Mouse (Mus musculus) MEL (cell line): Measurements from ENCODE around the gene Mrgpra9. TPM values are rescaled to one million over a fixed set of nuclear protein-coding genes. Genes with fewer than 3 reads are reported as not detected.

Experiments
- DNase-seq: peaks from one replicate; pipeline ENCODE4 v3.0.0; 2011; ENCODE audit warnings: low read depth, low spot score
- H3K27ac ChIP-seq: 2 replicates; pipeline ENCODE4 v1.5.1; 2012; ENCODE audit warnings: low read depth, mild to moderate bottlenecking, control low read depth, low read length, moderate library complexity; ENCODE audit not compliant: control insufficient read depth
- H3K27me3 ChIP-seq, 2 experiments: fragments of 150-350 bp in 1 of 2; sonication (generic) in 1 of 2; 2 replicates each; pipeline ENCODE4 v1.6.1; 2012; ENCODE audit warnings: low read length in 2 of 2, mild to moderate bottlenecking in 2 of 2, improper control_type of control experiment in 1 of 2, moderate library complexity in 1 of 2; ENCODE audit not compliant: insufficient read depth in 2 of 2, control insufficient read depth in 1 of 2
- H3K36me3 ChIP-seq, 2 experiments: 2 replicates each; pipeline ENCODE4 v1.6.1; 2012 to 2014; ENCODE audit warnings: low read length in 2 of 2, improper control_type of control experiment in 1 of 2, inconsistent platforms in 1 of 2, mild to moderate bottlenecking in 1 of 2; ENCODE audit not compliant: insufficient read depth in 2 of 2, control insufficient read depth in 1 of 2
- H3K4me1 ChIP-seq, 2 experiments: fragments of 150-350 bp in 1 of 2; sonication (generic) in 1 of 2; 2 replicates each; pipeline ENCODE4 v1.6.1; 2012; ENCODE audit warnings: low read length in 2 of 2, improper control_type of control experiment in 1 of 2, mild to moderate bottlenecking in 1 of 2; ENCODE audit not compliant: insufficient read depth in 2 of 2, control insufficient read depth in 1 of 2
- H3K4me3 ChIP-seq, 2 experiments: fragments of 150-350 bp in 1 of 2; sonication (generic) in 1 of 2; 2 replicates each; pipeline ENCODE4 v1.5.1; 2012; ENCODE audit warnings: low read depth in 2 of 2, low read length in 2 of 2, mild to moderate bottlenecking in 2 of 2, moderate library complexity in 2 of 2, control low read depth in 1 of 2, improper control_type of control experiment in 1 of 2; ENCODE audit not compliant: control insufficient read depth in 1 of 2, insufficient read depth in 1 of 2
- H3K79me2 ChIP-seq: 2 replicates; pipeline ENCODE4 v1.6.1; 2012; ENCODE audit warnings: mild to moderate bottlenecking, low read length, moderate library complexity; ENCODE audit not compliant: control insufficient read depth, poor library complexity, insufficient read depth
- H3K9ac ChIP-seq: 2 replicates; pipeline ENCODE4 v1.6.1; 2012; ENCODE audit warnings: low read depth, mild to moderate bottlenecking, control low read depth, low read length, moderate library complexity; ENCODE audit not compliant: control insufficient read depth, poor library complexity, severe bottlenecking
- H3K9me3 ChIP-seq: fragments of 150-350 bp; sonication (generic); replicated peaks from 2 replicates; pipeline ENCODE4 v1.6.1; 2012; ENCODE audit warnings: mild to moderate bottlenecking, low read length, improper control_type of control experiment, moderate library complexity; ENCODE audit not compliant: insufficient read depth
- CTCF ChIP-seq, 3 experiments: IDR thresholded peaks in 2 of 3; conservative IDR thresholded peaks in 1 of 3; 2 replicates each; pipeline ENCODE4 v1.5.1; 2011 to 2012; ENCODE audit warnings: low read length in 3 of 3, low read depth in 2 of 3, mild to moderate bottlenecking in 2 of 3, improper control_type of control experiment in 1 of 3, inconsistent platforms in 1 of 3, mixed read lengths in 1 of 3, moderate library complexity in 1 of 3; ENCODE audit not compliant: control insufficient read depth in 1 of 3, insufficient read depth in 1 of 3, poor library complexity in 1 of 3, severe bottlenecking in 1 of 3
- EP300 ChIP-seq, 2 experiments: IDR thresholded peaks; 2 replicates each; pipeline ENCODE4 v1.6.1; 2011; ENCODE audit warnings: improper control_type of control experiment in 2 of 2, low read length in 2 of 2, low read depth in 1 of 2, mild to moderate bottlenecking in 1 of 2
- GATA1 ChIP-seq: IDR thresholded peaks from 2 replicates; pipeline ENCODE4 v1.6.1; 2011; ENCODE audit warnings: low read depth, low read length, improper control_type of control experiment
- HCFC1 ChIP-seq: IDR thresholded peaks from 2 replicates; pipeline ENCODE4 v1.6.1; 2012; ENCODE audit warnings: low read depth, mild to moderate bottlenecking, inconsistent platforms, low read length, improper control_type of control experiment, moderate library complexity
- MAFK ChIP-seq: IDR thresholded peaks from 2 replicates; pipeline ENCODE4 v1.6.1; 2011; ENCODE audit warnings: low read depth, mild to moderate bottlenecking, low read length, improper control_type of control experiment, borderline replicate concordance
- MAZ ChIP-seq: IDR thresholded peaks from 2 replicates; pipeline ENCODE4 v1.6.1; 2012; ENCODE audit warnings: low read depth, mild to moderate bottlenecking, inconsistent platforms, low read length, improper control_type of control experiment
- MXI1 ChIP-seq: IDR thresholded peaks from 2 replicates; pipeline ENCODE4 v1.6.1; 2011; ENCODE audit warnings: mild to moderate bottlenecking, low read depth, low read length, improper control_type of control experiment
- SIN3A ChIP-seq: IDR thresholded peaks from 2 replicates; pipeline ENCODE4 v1.6.1; 2012; ENCODE audit warnings: low read length, improper control_type of control experiment, inconsistent platforms
- TCF12 ChIP-seq: IDR thresholded peaks from 2 replicates; pipeline ENCODE4 v1.6.1; 2014; ENCODE audit warnings: low read depth, mild to moderate bottlenecking, inconsistent platforms, low read length, improper control_type of control experiment, moderate library complexity
- ZC3H11A ChIP-seq: IDR thresholded peaks from 2 replicates; pipeline ENCODE4 v1.6.1; 2012; ENCODE audit warnings: low read depth, mild to moderate bottlenecking, inconsistent platforms, low read length, improper control_type of control experiment
- polyA plus RNA-seq, 2 experiments: library from polyadenylated mRNA; stranded (reverse) in 1 of 2; unstranded in 1 of 2; fragments of >175 nt in 1 of 2; fragments of >200 nt in 1 of 2; gene quantifications; 2 replicates each; pipeline versions ENCODE4 v1.2.1 to v1.2.4; 2012; ENCODE audit warnings: low replicate concordance in 2 of 2, low read depth in 1 of 2; ENCODE audit not compliant: insufficient read length in 2 of 2, insufficient read depth in 1 of 2, missing spikeins in 1 of 2
- total RNA-seq: library from RNA; depleted of rRNA; stranded (reverse); fragments of 300-350 nt; gene quantifications from 2 replicates; pipeline ENCODE4 v1.2.3, GENCODE M21; 2012; rRNA removed

Gene Mrgpra9
- total and polyA plus RNA-seq, 3 experiments = not detected

DNA sequence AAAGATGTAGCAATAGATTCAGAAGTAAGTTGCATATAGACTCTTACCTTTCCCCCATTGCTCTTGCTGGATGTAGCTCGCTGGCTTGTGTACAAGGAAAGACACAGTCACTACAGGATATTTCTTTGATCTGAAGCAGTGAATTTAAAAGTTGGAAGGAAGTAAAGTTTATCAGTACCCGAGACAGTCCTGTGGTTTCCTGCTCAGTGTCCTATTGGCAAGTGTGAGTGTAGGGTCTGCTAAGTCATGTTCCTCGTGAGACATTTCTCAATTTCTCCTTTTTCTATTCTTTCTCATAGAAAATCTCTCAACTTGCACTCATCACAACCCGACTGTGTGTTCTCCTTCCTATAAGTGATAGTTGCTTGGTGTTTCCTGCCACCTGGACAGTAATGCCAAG is 47.8 kb downstream of the Mrgpra9 start, which contains the start of gene Mrgpra6:
TSS of gene Mrgpra6 (minus strand) at position 91 of the 400 bp plus-strand sequence.
- H3K36me3 ChIP-seq = no peaks in the 10 kb centered on the region
- H3K9ac ChIP-seq = no peak within 1 kb of the TSS
- TF ChIP-seq ZC3H11A = no peak
- no peak for TF ChIP-seq MAZ
- no peak for TF ChIP-seq HCFC1
- no peaks in the 10 kb centered on the region for H3K9me3 ChIP-seq
- H3K27ac ChIP-seq = no peak within 1 kb of the TSS
- H3K4me3 ChIP-seq = no peak within 1 kb of the TSS
- H3K79me2 ChIP-seq = no peaks in the 10 kb centered on the region
- peak; percentile 7 for DNase-seq
- no peaks in the 10 kb centered on the region for H3K4me1 ChIP-seq
- no peaks in the 10 kb centered on the region for H3K27me3 ChIP-seq

DNA sequence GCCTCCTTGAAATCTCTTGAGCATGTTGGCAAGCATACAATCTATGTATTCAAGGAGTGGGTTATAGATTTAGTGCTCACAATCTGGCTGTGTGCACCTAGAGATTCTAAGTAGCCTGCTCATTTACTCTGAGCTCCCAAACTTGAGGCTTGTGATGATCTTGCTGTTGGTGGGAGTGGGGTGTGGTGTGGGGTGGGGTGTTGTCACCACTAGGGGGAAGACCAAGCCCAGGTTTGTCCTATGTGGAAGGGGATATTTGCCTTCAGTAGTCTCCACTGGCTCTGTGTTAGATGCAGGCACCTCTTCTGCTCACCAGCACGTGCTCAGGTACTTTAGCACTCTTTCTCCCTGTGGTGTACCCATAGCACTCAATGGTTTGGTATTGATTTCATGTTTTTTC is 57.4 kb downstream of the Mrgpra9 start:
- Histone ChIP-seq H3K27ac (no peak overlapping the region), H3K9ac (no peak overlapping the region), H3K4me1 (no peaks in the 10 kb centered on the region), H3K36me3 (no peaks in the 10 kb centered on the region), H3K4me3 (no peak overlapping the region), H3K9me3 (no peaks in the 10 kb centered on the region), H3K27me3 (no peaks in the 10 kb centered on the region), H3K79me2 (no peaks in the 10 kb centered on the region)
- TF ChIP-seq SIN3A (no peak), CTCF (IDR thresholded peaks at IDR 0.05 in 2 of 3, conservative IDR thresholded peaks at IDR 0.05 in 1 of 3; ENCODE audit: control insufficient read depth in 1 of 3, insufficient read depth in 1 of 3, low read depth in 2 of 3, low read length in 3 of 3, poor library complexity in 1 of 3, severe bottlenecking in 1 of 3) (0 out of 6 replicates have a peak, but pooled peaks of 1 of the 3 experiments have one; percentile 15), TCF12 (no peak), GATA1 (no peak), MXI1 (no peak), MAFK (no peak), EP300 (IDR thresholded peaks at IDR 0.05; ENCODE audit: low read depth in 1 of 2, low read length in 2 of 2) (no peak)
- DNase-seq = no peak

Other genes starting within 250 kb of the Mrgpra9 start
- gene Spty2d1, start 244.4 kb downstream of the Mrgpra9 start, total RNA-seq = 14.9 and 15.1 TPM in 2 replicates
- 10 to 100 TPM; 14.4 to 36.9 TPM for gene Spty2d1, start 244.4 kb downstream of the Mrgpra9 start, polyA plus RNA-seq
- 0.23 and 0.27 TPM in 2 replicates for gene Tmem86a, start 202.2 kb downstream of the Mrgpra9 start, total RNA-seq
- gene Tmem86a, start 202.2 kb downstream of the Mrgpra9 start, polyA plus RNA-seq = under 1 TPM in 1 of 2 experiments, not detected in 1; 0.54 TPM
- gene Ptpn5, start 119.2 kb downstream of the Mrgpra9 start, total RNA-seq = not detected in 2 replicates
- gene Ptpn5, start 119.2 kb downstream of the Mrgpra9 start, polyA plus RNA-seq = under 1 TPM in 1 of 2 experiments, not detected in 1; 0.03 TPM
- not detected in 2 replicates for gene Mrgpra6, start 47.9 kb downstream of the Mrgpra9 start, total RNA-seq
- not detected for gene Mrgpra6, start 47.9 kb downstream of the Mrgpra9 start, polyA plus RNA-seq
- gene Mrgpra1, start 101.4 kb upstream of the Mrgpra9 start, total RNA-seq = not detected in 2 replicates
- gene Mrgpra1, start 101.4 kb upstream of the Mrgpra9 start, polyA plus RNA-seq = not detected
- not detected in 2 replicates for gene Mrgpra2a, start 199.3 kb upstream of the Mrgpra9 start, total RNA-seq
- gene Mrgpra2a, start 199.3 kb upstream of the Mrgpra9 start, polyA plus RNA-seq = not detected